Mouse (Mus musculus) lung, postnatal 0 days (tissue): ENCODE measurements around the gene Ctnna2.

ENCODE experiments used
- CTCF ChIP-seq: IDR thresholded peaks from 2 replicates; pipeline ENCODE4 v1.5.1; 2016; ENCODE audit warnings: antibody characterized with exemption, mild to moderate bottlenecking
- EP300 ChIP-seq: IDR thresholded peaks from 2 replicates; pipeline ENCODE4 v1.6.1; 2016; ENCODE audit warnings: antibody characterized with exemption, mild to moderate bottlenecking, control low read depth

DNA sequence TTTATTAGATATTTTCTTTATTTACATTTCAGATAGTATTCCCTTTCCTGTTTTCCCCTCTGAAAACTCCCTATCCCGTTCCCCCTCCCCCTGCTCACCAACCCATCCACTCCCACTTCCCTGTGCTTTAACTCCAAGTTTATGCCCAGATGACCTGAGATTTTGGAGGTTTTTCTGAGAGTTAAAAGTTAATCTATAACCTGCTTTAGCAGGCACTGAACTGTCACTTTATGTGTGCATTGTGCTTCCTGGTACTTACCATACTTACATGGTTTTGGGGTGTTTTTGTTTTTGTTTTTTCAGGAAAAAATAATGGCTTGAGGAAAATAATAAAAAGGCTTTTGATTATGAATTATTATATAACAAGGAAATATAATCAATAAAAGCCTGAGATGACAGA lies 292.3 kb downstream of the Ctnna2 start:
- no peak for TF ChIP-seq CTCF
- TF ChIP-seq EP300 = no peak
